Mouse (Mus musculus): ENCODE results near the gene Rtl5.

The Rtl5 gene

GRCm38 (mm10) chrX:102066134-102066533 lies 5.0 kb downstream of the Rtl5 start:
- DNase-seq (ENCODE audit: low spot score) = peak; percentile 87

GRCm38 (mm10) chrX:102065213-102065775 lies 5.8 kb downstream of the Rtl5 start:
- DNase-seq (ENCODE audit: low spot score) = no peak

GRCm38 (mm10) chrX:102064062-102064461 lies 7.0 kb downstream of the Rtl5 start:
- no peak for DNase-seq (ENCODE audit: low spot score)

- DNase-seq (ENCODE audit: low spot score) = no peak
Measured at GRCm38 (mm10) chrX:102060891-102061290, 10.2 kb downstream of the Rtl5 start.

GRCm38 (mm10) chrX:102060243-102060642 lies 10.9 kb downstream of the Rtl5 start:
- no peak for DNase-seq (ENCODE audit: low spot score)

- DNase-seq (ENCODE audit: low spot score) = peak; percentile 62
Measured at GRCm38 (mm10) chrX:102059437-102059836, 11.7 kb downstream of the Rtl5 start.

- DNase-seq (ENCODE audit: low spot score) = no peak
Measured at GRCm38 (mm10) chrX:102054009-102054408, 17.1 kb downstream of the Rtl5 start.

GRCm38 (mm10) chrX:102053371-102053770 lies 17.7 kb downstream of the Rtl5 start:
- no peak for DNase-seq (ENCODE audit: low spot score)

- DNase-seq (ENCODE audit: low spot score) = no peak
Measured at GRCm38 (mm10) chrX:102051225-102051624, 19.9 kb downstream of the Rtl5 start.

- DNase-seq (ENCODE audit: low spot score) = no peak
Measured at GRCm38 (mm10) chrX:102050552-102050951, 20.6 kb downstream of the Rtl5 start.

GRCm38 (mm10) chrX:102042386-102042785 lies 28.7 kb downstream of the Rtl5 start:
- no peak for DNase-seq (ENCODE audit: low spot score)

- no peak for DNase-seq (ENCODE audit: low spot score)
Measured at GRCm38 (mm10) chrX:102041562-102041961, 29.5 kb downstream of the Rtl5 start.

GRCm38 (mm10) chrX:102037506-102037905 lies 33.6 kb downstream of the Rtl5 start:
- no peak for DNase-seq (ENCODE audit: low spot score)

GRCm38 (mm10) chrX:102036866-102037361 lies 34.2 kb downstream of the Rtl5 start:
- no peak for DNase-seq (ENCODE audit: low spot score)

- no peak for DNase-seq (ENCODE audit: low spot score)
Measured at GRCm38 (mm10) chrX:102035671-102036070, 35.4 kb downstream of the Rtl5 start.

GRCm38 (mm10) chrX:102033566-102033965 lies 37.5 kb downstream of the Rtl5 start:
- no peak for DNase-seq (ENCODE audit: low spot score)

GRCm38 (mm10) chrX:102032431-102032830 lies 38.7 kb downstream of the Rtl5 start:
- peak; percentile 2 for DNase-seq (ENCODE audit: low spot score)

- DNase-seq (ENCODE audit: low spot score) = peak; percentile 64
Measured at GRCm38 (mm10) chrX:102031851-102032250, 39.3 kb downstream of the Rtl5 start.

- no peak for DNase-seq (ENCODE audit: low spot score)
Measured at GRCm38 (mm10) chrX:102024976-102025375, 46.1 kb downstream of the Rtl5 start.

GRCm38 (mm10) chrX:102019471-102020240 lies 51.4 kb downstream of the Rtl5 start:
- DNase-seq (ENCODE audit: low spot score) = no peak

- no peak for DNase-seq (ENCODE audit: low spot score)
Measured at GRCm38 (mm10) chrX:102018890-102019289, 52.2 kb downstream of the Rtl5 start.

- DNase-seq (ENCODE audit: low spot score) = no peak
Measured at GRCm38 (mm10) chrX:102017213-102017923, 53.7 kb downstream of the Rtl5 start.
